Mouse (Mus musculus) heart, postnatal 10 days (tissue): ENCODE measurements around the gene Nsf. TPM values are rescaled to one million over a fixed set of nuclear protein-coding genes. Genes with fewer than 3 reads are reported as not detected.
A peak's percentile ranks its signal among the peaks of the same experiment; 100 is the strongest.

ENCODE experiments used
- DNase-seq, 2 experiments: peaks; one replicate each; pipeline ENCODE4 v3.0.0; 2021
- intact Hi-C: fragments of 180-260 bp; cut with DNase I; formaldehyde crosslinking; loops from one replicate; pipeline ENCODE4 v1.15.1; 2025
- total RNA-seq, 2 experiments: library from RNA; stranded (reverse); gene quantifications; 2 replicates each; pipeline ENCODE4 v1.2.3; 2021

Gene Nsf
- total RNA-seq, 2 experiments from 2014 or later, result 36.8 to 39.9 TPM

DNA sequence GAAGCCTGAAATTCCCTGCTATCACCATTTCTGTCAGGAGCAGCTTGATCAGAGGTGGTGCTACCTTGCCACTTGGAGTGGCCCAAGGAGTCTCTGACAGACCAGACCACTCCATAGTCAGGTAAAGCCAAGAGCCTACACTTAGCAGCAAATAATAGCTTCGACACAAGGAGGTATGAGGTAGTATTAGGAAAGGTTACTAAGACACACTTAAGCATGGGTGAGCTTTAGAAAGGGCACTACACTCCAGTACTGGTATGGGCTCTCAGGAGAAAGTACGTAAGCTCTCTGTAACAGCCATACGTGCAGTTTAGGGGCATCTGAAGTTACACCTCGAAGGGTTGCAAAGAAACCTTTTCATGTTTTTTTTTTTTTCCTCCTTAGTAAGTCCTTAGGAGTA lies 11.1 kb downstream of the Nsf start:
- intact Hi-C loops, result no loop called here
- no peak for DNase-seq

DNA sequence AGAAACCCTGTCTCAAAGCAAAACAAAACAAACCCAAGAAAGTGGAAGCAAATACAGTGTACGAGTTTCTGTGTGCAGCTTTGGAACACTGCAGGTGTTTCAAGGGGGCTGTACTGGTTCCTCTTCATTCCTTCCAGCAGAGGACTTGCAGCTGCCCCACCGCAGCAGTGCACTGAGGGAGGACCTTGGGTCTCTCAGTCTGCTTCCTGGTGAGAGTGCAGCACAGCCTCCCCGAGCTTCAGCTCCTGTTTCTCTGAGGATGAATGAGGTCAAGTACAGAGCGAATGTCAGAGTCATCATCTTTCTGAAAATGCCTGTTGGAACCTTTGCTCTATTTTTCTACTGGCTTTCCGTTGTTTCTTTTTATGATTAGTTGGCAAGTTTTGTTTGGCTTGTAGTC lies 12.5 kb downstream of the Nsf start:
- intact Hi-C loops, result no loop called here
- no peak for DNase-seq

DNA sequence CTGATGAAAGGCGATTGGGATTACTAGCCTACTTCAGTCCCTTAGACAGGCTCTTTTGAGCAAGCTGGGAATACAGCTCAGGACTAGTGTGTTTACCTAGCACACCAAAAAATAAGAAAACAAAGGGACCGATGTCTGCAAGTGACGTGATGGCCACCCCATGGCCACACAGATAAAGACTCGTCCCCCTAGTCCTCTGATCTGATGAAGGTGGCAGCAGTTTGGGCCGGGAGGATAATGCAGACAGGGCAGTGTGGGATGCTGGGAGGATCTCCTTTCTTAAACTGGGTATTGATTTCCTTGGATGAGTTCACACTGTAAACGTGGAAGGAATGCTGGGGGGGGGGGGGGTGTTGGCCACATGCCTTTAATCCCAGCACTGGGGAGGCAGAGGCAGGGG lies 13.0 kb downstream of the Nsf start:
- no peak for DNase-seq
- intact Hi-C loops, result no loop called here

DNA sequence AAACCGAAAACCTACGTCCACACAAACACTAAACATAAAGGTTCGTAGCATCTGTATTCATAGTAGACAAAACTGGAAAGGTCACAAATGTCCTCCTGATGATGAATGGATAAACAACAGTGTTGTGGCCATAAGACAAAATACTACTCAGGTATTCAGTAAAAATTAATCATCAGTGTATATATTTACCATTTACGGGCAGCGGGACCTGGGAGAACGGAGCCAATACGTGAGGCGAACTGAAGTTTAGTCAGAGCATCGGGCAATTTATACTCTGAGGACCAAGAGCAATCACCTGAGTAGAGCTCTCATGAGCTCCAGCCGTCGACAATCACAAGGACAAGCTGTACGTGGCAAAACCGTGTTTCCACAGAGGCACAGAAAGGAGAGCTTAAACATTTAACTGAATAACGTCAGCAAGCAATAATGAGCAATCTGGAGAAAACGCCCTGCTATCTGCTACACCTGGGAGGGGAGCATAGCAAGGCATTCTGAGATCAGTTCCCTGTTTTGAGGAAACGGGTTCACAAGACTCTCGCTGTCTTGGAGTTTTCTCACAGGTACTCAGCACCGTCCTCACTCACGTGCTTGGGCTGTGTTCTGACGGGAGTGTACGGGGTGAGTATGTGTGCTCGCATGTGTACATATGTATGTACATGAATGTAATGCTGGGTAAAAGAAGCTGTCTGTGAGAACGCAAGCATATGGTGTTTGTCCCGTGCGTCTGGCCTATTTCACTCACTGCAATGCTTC lies 15.7 kb downstream of the Nsf start:
- intact Hi-C loops, result no loop called here
- no peak for DNase-seq

DNA sequence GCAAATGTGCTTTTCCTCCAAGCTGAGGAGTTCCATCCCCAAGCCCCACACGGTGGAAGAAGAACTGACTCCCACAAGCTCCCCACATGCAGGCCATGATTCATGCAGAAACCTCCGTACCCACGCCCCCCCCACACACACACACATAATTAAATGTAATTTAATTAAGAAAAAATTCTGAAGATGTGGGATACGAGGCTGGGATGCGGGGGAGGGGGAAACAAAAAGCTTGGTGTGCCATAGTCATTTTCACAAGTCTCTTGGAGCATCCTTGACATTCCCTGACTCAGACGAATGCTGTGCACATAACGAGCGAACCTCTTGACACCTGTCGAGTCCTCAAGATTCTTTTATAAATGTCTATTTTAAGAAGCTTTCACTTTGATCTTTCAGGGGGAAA lies 16.4 kb downstream of the Nsf start:
- intact Hi-C loops, result no loop called here
- DNase-seq, result no peak

DNA sequence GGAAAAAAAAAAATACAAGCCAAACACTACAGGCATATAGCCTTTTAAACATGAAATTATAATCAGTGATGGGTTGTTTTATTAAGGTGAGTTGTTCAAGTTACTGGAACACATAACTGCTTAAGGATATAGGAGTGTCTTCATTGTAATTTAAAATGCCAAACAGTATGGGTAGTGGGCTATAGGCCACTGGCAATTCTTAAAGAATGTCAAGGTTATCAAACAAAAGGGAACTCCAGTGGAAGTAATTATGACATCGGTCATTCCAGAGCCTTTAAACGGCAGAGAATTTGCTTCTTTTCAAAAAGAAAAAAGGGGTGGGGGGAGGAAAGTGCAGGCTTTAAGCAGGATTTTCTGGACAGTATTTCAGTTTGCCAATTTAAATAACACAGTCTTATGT lies 18.1 kb downstream of the Nsf start:
- intact Hi-C loops, result no loop called here
- no peak for DNase-seq

DNA sequence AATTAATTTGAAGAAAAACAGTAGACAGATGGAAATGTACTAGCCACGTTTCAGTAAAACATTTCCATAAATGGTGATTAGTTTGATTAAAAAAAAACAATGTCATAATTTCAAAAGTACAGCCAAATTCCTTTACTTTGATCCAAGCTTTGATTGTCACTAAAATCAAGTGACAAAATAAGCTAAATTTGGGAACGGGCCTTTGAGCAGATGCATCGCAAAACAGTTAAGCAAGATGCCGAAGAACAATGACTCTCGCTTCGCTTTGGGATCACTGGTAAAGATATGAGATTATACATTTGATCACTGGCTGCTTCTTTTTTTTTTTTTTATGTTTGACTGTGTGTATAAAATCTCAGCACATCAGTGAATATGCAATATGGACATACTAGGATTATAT lies 20.0 kb downstream of the Nsf start:
- intact Hi-C loops, result no loop called here
- no peak for DNase-seq

DNA sequence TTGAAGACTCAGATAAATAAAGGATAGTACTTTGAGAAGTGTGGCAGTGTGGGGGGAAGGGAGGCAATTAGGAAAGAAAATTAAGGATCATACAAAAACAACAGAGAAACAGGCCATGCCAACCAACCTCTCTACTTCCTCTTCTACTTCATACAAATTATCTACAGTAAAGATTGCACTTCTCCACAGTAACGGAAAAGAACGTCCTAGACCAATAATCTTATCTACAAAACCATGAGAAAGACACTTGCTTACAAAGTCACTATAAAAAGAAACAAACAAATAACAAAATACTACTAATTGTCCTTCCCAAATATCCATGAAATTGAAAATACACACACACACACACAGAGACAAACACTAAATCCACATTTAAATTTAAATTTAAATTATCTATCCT lies 29.9 kb downstream of the Nsf start:
- intact Hi-C loops, result no loop called here
- DNase-seq, result no peak

DNA sequence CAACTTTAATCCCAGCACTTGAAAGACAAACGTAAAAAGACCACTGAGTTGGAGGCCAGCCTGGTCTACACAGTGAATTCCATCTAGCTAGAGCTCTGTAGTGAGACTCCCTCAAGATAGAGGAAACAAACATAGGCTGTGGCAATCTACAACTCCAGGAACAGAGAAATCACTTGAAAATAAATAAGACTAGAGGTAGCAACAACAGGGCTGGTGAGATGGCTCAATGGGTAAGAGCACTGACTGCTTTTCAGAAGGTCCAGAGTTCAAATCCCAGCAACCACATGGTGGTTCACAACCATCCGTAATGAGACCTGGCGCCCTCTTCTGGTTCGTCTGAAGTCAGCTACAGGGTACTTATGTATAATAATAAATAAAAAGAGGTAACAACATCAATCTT lies 30.6 kb downstream of the Nsf start:
- no peak for DNase-seq
- intact Hi-C loops, result no loop called here

DNA sequence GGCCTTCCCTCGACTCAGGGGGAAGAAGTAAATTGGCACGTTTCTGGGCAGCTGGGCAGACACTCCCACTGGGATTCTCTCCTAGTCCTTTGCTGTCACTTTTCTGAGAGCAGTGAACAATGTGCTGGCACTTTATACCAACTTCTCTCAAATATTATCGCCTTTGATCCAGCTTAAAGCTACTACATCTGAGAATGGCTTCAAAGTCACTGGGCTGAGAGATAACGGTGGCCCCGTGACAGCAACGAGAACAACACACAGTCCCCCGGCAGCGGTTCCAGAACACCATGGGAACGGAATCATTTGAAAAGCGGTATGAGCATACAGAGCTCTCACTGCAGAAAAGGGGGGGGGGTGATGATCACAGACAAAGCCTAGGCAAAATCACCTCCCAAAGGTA lies 31.0 kb downstream of the Nsf start:
- intact Hi-C loops, result no loop called here
- DNase-seq, result no peak

DNA sequence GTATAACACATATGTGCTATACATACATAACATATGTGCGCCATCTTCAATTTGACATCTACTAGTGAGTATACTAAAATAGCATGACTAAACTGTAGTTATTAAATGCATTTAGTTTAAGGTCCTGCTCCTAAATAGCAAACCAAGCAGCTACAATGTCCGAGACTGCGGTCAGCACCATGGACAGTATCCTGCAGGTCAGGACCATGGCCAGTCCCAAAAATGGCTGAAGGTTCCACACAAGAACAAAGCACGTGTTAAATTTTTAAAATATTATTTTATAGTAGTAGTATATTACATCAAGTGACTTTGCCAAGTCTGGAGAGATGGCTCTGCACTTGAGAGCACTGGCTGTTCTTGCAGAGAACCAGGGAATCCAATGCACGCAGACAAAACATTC lies 33.2 kb downstream of the Nsf start:
- intact Hi-C loops, result no loop called here
- peak; percentile 68 to 78 for DNase-seq

DNA sequence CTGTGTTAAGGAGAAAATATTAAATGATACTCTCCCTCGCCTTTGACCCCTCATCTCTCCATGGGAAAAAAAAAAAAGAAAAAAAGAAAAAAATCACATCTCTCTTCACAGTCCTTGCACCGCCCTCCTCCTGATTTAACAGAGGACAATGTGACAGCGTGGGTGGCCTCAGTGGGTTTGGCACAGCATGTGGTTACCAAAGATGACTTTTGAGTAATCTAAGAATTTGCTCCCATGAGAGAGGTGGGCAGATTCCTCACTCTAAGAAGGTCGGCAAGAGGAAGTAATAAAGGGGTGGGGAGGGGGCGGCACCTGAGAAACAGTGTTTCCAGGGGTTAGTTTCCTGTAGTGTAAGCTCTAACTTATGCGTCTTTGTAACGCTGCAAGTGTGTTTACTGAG lies 37.0 kb downstream of the Nsf start:
- intact Hi-C loops, result no loop called here

DNA sequence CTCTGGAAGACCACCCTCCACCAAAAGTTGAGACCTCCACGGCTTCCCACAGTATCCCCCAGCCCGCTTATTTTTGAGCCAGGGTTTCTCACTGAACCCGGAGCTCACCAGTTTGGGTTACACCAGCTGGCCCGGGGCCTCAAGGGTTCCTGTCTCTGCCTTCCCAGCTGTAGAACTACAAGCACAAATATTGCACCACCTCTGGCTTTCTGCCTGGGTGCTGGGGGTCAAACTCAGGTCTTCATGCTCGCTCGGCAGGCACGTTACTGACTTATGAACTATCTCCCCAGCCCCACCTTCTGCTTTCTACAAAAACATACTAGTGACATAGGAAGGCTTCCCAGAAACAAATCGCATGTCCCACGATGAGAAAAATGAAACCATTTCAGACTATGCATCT lies 38.2 kb downstream of the Nsf start:
- DNase-seq, result no peak
- intact Hi-C loops, result no loop called here

More for the DNA sequence above, 37.0 kb downstream of the Nsf start:
- no peak for DNase-seq

DNA sequence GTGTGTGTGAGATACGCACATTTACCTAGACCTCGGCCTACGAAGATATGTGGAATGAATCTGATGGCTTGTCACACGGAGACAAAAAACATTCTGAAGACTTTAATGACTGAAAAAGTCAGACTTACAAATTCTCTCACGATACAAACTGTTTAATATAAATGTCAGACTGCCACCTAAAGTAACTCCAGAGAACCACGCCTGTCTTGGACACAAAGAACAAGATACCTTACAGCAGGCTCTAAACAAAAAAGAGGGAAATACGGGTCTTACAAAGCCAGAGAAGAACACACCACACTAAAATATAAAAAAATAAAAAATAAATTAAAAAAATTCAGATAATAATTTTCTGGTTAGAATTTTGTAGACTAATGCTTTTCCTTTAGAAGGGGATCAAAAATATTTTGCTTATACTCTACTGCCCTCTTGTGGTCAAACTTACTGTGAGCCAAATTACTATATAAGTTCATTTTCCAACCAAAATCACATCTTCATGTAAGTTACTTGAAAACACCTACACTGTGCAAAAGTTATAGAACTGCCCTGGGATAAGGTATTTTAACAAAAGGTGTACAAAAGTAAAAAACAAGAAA lies 42.8 kb downstream of the Nsf start:
- intact Hi-C loops, result loop anchor here (1.0 to 2.0 kb wide), 2 partner anchors 148 to 272 kb away; partner anchors contain the start of gene Lyzl6
- peak; percentile 8 to 35 for DNase-seq

DNA sequence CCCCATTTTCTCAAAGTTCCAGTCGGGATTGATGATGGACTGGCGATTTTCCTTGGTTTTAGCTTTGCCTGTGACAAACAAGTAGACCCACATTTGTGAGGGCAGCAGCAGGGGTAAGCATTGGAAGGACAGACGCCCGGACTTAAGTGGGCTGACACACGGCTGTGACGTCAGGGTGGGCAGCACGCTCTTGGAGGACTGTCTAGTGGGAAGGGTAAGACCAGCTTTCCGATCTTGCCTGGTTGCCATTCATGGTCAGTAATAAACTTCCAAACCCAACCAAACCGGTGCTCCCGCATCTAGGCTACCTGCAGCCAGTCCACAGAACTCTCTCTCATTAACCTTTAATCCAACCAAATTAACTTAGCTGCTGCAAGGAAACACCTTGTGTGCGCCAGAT lies 43.3 kb downstream of the Nsf start:
- intact Hi-C loops, result loop anchor here (2.0 kb wide), 1 partner anchor 272 kb away; the partner anchor contains the start of gene Lyzl6
- DNase-seq, result no peak

DNA sequence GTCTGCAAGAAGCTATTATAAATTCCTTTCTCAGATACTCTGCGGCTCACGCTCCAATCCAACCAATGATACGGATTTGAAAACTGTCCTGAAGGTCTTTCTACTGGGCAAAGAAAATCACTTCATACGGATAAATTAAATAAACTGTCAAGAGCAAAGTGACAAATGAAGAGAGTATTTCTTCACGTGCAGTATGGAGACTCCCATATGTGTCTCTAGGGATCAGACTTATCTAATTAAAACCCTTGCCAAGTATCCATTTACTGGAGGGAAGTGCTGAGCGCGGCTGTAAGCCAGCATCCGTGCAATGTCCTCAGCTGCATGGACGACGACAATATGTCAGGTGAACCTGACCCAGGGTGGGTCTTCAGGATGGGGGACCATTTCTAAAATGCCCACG lies 44.0 kb downstream of the Nsf start:
- DNase-seq, result no peak
- intact Hi-C loops, result loop anchor here (2.0 kb wide), 1 partner anchor 271 kb away; the partner anchor contains the start of gene Lyzl6

DNA sequence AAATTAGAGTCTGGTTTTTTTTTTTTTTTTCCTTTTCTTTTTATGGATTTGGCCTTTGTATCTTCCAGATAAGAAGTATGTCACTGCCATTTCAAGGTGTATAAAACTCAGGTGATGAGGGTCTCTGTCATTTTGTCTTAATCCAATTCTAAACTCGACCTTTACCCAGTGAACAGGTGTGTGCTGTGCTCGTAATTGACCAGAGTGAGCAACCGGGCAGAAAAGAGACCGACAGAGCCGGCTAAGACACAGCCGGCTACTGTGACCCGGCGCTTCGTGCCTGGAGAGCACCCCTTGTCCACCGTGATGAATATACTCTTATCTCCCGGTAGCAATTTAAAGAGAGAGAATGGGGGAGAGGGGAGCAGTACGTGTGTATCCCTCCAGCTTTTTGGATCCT lies 44.5 kb downstream of the Nsf start:
- intact Hi-C loops, result no loop called here
- no peak for DNase-seq

DNA sequence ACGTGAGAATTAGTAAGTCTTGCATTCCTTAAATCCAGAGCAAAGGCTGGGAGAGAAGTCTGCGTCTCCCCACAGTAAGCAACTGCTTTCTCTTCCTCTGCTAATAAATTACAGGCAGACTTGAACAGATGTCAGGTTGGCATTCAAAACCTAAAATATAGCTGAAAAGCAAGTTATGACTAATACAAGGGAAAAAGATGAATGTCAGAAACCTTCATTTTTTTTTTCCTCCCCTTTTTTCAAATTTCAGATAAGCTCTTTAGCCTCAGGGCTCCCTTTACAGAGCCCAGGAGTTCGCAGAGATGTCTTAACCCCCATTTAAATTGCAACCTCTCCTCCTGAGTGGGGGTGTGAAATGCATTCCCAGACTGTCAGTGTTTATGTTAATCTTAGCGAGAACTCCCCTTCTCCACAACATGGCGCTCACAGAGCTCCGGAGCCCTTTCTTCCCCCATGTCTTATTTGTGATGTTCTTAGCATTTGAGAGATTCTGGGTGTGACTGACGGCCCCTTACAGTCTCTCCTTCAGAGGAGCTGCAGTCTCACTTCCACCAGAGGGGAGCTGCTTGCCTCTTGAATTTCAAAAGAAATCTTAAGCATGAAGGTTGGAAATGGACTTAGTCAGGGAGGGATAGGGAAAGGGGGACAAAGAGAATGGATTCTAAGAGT lies 47.7 kb downstream of the Nsf start:
- DNase-seq, result no peak
- intact Hi-C loops, result no loop called here

DNA sequence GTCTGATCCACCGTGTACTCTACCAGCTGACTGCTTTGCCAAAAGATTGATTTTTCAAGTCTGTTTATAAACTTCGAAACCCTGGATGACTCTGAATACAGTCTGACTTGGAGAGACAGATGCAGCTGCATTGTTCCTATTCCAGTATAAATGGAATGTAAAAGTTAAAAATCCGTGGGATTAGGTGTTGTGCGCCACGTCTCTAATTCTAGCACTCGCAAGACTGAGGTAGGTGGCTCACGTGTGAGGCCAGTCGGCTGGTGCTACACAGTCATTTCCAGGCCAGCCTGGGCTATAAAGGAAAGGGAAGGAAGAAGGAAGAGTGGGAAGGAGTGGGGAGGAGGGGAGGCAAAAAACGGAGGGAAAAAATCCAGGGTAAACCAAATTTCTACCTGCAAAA lies 48.4 kb downstream of the Nsf start:
- no peak for DNase-seq
- intact Hi-C loops, result no loop called here

DNA sequence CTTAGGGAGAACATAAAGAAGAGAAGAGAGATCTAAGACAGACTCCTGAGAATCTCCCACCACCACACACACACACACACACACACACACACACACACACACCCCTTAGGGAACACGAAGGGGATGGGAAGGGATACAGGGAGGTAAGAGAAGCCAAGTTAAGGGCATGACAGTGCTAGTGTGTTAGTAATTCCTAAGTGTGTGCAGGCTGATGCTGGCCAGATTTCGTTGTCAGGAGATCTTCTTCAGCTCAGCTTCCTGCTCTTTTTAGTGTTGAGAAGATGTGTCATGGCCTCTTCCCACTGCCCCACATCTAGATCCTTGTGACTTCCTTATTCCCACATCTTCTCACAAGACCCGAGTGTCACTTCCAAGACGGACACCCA lies 52.3 kb downstream of the Nsf start:
- intact Hi-C loops, result no loop called here
- no peak for DNase-seq

DNA sequence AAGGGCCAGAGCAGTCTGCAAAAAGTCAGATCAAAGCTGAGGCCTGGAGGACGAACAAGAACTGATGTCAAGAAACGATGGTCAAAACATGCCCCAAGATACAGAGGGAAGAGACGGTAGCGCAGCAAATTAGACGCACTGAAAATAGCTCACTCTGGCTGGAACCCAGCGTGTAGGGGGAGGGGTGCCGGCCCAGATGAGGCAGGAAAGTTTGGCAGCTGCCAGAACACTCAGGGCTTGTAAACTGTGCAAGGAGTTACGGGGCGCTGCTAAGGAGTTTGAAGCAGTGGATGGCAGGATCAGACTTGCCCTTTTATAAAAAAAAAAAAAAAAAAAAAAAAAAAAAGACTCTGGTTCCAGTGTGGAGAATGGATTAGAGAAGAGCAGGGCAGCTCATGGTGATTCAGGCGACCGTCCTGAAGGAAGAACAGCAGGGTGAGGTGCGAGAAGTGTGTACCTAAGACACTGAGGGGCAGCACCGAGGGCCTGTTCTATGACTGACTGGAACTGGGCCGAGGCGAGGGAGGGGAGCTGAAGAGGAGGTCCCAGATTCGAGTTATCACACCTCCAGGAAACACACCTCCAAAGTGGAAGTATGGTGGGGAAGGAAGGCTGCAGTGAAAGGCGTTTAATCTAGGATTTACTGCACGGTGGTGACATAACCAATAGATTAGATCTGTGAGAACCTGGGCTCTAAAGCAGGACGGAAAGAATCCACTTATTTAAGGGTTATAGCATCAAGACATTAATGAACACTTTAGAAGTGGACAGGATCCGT lies 52.9 kb downstream of the Nsf start:
- peak; percentile 76 to 87 for DNase-seq
- intact Hi-C loops, result no loop called here
